Mouse (Mus musculus) neural tube, embryonic 11.5 days (tissue): ENCODE measurements around the gene Vps35l. TPM values are rescaled to one million over a fixed set of nuclear protein-coding genes. Genes with fewer than 3 reads are reported as not detected.

ENCODE experiments used
- ATAC-seq: fragments of 200-750 bp; cut with Nextera tagmentation; 2 replicates; pipeline ENCODE4 v1.8.0; 2017; ENCODE audit warnings: moderate number of reproducible peaks, mild to moderate bottlenecking, moderate TSS enrichment, moderate library complexity; ENCODE audit not compliant: insufficient read depth, low FRiP score, low TSS enrichment
- DNase-seq: peaks from one replicate; pipeline ENCODE4 v3.0.0-alpha.2; 2015; ENCODE audit warnings: low spot score
- H3K27ac ChIP-seq: fragments of 300-500 bp; sonication (generic); 2 replicates; pipeline ENCODE4 v1.5.1; 2014; ENCODE audit warnings: low read depth, mild to moderate bottlenecking, low read length
- H3K27me3 ChIP-seq: fragments of 300-500 bp; sonication (generic); 2 replicates; pipeline ENCODE4 v1.6.1; 2014; ENCODE audit warnings: mild to moderate bottlenecking, low read length, mixed read lengths; ENCODE audit not compliant: control insufficient read depth, insufficient read depth
- H3K36me3 ChIP-seq: fragments of 300-500 bp; sonication (generic); 2 replicates; pipeline ENCODE4 v1.6.1; 2014; ENCODE audit warnings: mild to moderate bottlenecking, low read length, moderate library complexity, mixed read lengths; ENCODE audit not compliant: control insufficient read depth, insufficient read depth
- H3K4me1 ChIP-seq: fragments of 300-500 bp; sonication (generic); 2 replicates; pipeline ENCODE4 v1.6.1; 2014; ENCODE audit warnings: low read length, mixed read lengths; ENCODE audit not compliant: control insufficient read depth, insufficient read depth
- H3K4me2 ChIP-seq: fragments of 300-500 bp; sonication (generic); 2 replicates; pipeline ENCODE4 v1.6.1; 2014; ENCODE audit warnings: low read depth, mild to moderate bottlenecking, moderate library complexity
- H3K4me3 ChIP-seq: fragments of 300-500 bp; sonication (generic); 2 replicates; pipeline ENCODE4 v1.5.1; 2014; ENCODE audit warnings: low read depth, low read length
- H3K9ac ChIP-seq: fragments of 300-500 bp; sonication (generic); 2 replicates; pipeline ENCODE4 v1.6.1; 2014; ENCODE audit warnings: mild to moderate bottlenecking, low read length
- H3K9me3 ChIP-seq: fragments of 300-500 bp; sonication (generic); 2 replicates; pipeline ENCODE4 v1.6.1; 2016; ENCODE audit warnings: low read length; ENCODE audit not compliant: control insufficient read depth
- WGBS: fragments of 180-500 bp; shearing (Covaris S2); extraction: QIAGEN DNeasy Blood & Tissue Kit; methylation state at CpG from one replicate; pipeline ENCODE4 v1.1.7; 2014; 5-methylcytosine and 5-hydroxymethylcytosine counted together
- polyA plus RNA-seq: library from polyadenylated mRNA; unstranded; fragments of >200 nt; fragmentation: Nextera tagmentation; extraction: Ambion mirVana; gene quantifications from 2 replicates; pipeline ENCODE4 v1.2.1, GENCODE M21; 2014

The Vps35l gene
- polyA plus RNA-seq, 1 experiment from 2014 or later: 80.5 TPM

DNA sequence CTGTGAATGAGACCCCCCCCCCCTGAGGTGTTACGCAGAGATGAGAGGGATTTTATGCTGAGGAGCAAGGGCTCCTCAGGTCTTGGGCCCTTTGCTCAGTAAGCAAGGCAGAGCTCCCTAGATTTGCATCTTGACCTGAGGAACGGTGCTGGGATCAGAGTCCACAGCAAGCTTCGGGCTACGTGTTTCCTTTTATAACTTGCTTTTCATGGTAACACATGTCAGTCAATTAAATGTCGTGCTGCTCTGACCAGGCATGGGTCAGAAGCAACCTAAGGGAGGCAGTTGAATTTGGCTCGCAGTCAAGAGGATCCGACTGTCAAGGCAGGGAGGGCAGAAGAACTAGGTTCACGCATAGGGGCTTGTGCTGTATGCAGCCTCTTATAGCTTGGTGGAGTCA lies 53.9 kb downstream of the Vps35l start:
- no peak overlapping the region for H3K4me3 ChIP-seq

DNA sequence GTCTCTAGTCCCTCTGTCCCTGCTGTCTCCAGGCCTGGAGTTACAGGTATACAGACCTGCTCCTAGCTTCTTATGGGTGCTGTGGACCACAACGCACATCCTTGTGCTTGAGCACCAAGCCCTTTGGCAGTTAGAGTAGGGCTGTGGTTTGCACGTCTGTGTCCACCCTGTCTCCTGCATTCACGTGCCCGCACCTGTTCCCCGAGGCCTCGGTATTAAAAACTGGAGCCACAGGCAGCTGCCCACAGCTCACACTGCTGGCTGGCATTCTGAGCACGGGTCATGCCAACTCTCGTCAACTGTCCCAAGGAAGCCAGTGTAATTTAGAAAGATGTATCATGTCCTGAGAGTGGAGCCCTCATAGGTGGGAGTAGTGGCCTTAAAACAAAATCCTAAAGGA lies 55.8 kb downstream of the Vps35l start:
- Histone ChIP-seq H3K36me3 (0 out of 2 replicates have a peak, but pooled peaks cover 2% of the 10 kb centered on the region), H3K27ac (no peak overlapping the region), H3K27me3 (no peaks in the 10 kb centered on the region), H3K4me1 (no peaks in the 10 kb centered on the region), H3K9me3 (no peaks in the 10 kb centered on the region), H3K4me2 (no peak overlapping the region), H3K9ac (no peak overlapping the region), H3K4me3 (no peak overlapping the region)
- WGBS: 92% methylated on average over 8 of the region's 8 CpGs
- no peak for DNase-seq
- ATAC-seq: no peak

More for the DNA sequence above, 53.9 kb downstream of the Vps35l start:
- H3K27me3 ChIP-seq: no peaks in the 10 kb centered on the region
- no peak for DNase-seq
- WGBS: 87% methylated on average over 8 of the region's 8 CpGs
- H3K9me3 ChIP-seq: no peaks in the 10 kb centered on the region
- no peak for ATAC-seq
- no peaks in the 10 kb centered on the region for H3K4me1 ChIP-seq
- H3K27ac ChIP-seq: no peak overlapping the region
- H3K9ac ChIP-seq: no peak overlapping the region
- no peak overlapping the region for H3K4me2 ChIP-seq
- H3K36me3 ChIP-seq: 0 out of 2 replicates have a peak, but pooled peaks cover 2% of the 10 kb centered on the region

DNA sequence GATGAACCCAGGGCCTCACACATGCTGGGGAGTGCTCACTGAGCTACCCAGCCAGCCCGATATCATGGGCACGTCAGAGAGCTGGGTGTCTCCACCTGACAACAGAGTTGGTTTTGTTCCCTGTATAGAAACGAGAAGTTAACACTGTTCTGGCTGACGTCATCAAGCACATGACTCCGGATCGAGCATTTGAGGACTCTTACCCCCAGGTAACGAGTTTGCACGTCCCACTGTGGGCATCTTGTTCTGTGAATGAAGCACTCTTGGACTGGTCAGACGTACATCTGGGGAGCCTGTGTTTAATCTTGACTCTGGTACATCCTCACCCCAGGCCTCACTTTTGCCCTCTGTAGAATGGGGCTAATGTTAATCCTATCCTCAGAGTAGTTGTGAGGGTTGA lies 56.8 kb downstream of the Vps35l start:
- ATAC-seq (no peak), DNase-seq (no peak)
- Histone ChIP-seq H3K27ac (no peak overlapping the region), H3K9me3 (no peaks in the 10 kb centered on the region), H3K27me3 (no peaks in the 10 kb centered on the region), H3K9ac (no peak overlapping the region), H3K36me3 (peaks cover 4% of the 10 kb centered on the region), H3K4me2 (no peak overlapping the region), H3K4me1 (no peaks in the 10 kb centered on the region), H3K4me3 (no peak overlapping the region)
- 90% methylated on average over 9 of the region's 9 CpGs for WGBS

DNA sequence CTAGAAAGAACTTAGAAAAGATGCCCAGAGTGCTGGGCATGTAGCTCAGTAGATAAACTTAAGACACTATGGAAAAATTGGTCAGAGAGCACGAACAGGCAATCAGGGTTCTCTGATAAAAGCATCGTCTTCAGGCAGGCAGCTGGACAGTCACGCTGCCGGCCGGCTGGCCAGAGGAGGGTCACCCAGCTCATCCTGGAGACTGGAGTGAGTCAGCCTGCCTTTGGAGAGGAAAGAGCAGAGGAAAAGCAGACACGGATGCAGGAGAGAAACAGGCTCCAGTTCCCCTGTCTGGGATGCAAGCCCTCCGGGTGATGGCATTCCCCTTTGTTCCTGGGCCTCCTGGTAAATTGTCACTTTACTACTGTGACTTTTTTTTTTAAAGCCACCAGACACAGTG lies 57.6 kb downstream of the Vps35l start:
- WGBS: 84% methylated on average over 7 of the region's 7 CpGs
- H3K36me3 ChIP-seq: peaks cover 6% of the 10 kb centered on the region

DNA sequence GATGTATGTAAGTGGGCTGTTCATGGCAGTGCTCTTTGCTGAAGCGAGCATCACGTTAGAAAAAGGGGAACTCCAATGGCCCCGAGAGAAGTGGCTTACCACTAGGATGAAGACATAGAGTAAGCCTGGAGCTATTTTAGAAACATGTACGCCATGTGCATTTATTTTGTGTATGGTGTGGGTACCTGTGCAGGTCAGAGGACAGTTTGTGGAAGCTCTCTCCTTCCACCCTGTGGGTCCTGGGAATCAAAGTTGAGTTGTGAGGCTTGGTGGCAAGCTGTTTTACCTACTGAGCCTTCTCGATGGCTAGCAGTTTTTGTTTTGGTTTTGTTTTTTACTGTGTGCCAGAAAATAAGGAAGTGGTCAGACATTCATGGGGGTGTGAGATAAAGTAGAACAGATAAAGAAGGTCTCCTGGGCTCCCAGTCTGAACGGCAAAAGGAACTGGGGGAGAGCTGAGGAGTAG lies 58.1 kb downstream of the Vps35l start:
- H3K27ac ChIP-seq: no peak overlapping the region
- H3K9me3 ChIP-seq: no peaks in the 10 kb centered on the region
- no peak overlapping the region for H3K9ac ChIP-seq
- ATAC-seq: no peak
- no peaks in the 10 kb centered on the region for H3K4me1 ChIP-seq
- 92% methylated on average over 6 of the region's 6 CpGs for WGBS
- H3K4me2 ChIP-seq: no peak overlapping the region
- peaks cover 4% of the 10 kb centered on the region for H3K36me3 ChIP-seq
- no peak overlapping the region for H3K4me3 ChIP-seq
- DNase-seq: no peak
- no peaks in the 10 kb centered on the region for H3K27me3 ChIP-seq

More for the DNA sequence above, 57.6 kb downstream of the Vps35l start:
- Histone ChIP-seq H3K4me3 (no peak overlapping the region), H3K9me3 (no peaks in the 10 kb centered on the region), H3K4me2 (no peak overlapping the region), H3K27me3 (no peaks in the 10 kb centered on the region), H3K4me1 (no peaks in the 10 kb centered on the region), H3K9ac (no peak overlapping the region), H3K27ac (no peak overlapping the region)
- DNase-seq (no peak), ATAC-seq (no peak)

DNA sequence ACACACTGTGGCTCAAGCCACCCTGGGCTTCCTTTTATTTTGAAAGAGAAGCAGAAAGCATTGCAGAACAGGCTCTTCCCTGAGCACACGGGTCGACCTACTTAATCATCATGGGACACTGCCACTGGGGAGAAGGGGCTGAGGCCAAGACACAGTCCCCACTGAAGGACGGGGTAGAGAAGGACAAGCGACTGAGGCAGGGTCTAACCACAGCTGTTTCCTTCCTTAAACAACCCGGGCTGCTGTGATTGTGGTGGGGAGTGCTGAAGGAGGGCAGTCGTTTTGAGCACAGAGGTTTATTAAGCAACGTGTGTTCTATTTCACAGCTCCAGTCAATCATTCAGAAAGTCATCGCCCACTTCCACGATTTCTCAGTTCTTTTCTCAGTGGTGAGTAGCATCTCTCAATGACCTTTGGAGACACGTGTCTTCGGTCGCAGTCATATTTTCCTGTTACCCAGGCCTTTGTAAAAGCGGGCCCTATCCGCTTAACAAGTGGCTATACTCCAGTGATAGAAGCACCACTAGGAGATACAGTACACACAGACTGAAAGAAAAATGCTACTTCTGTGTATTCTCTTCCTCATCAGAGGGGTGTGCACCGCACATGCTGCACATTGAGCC lies 60.2 kb downstream of the Vps35l start:
- DNase-seq (no peak), ATAC-seq (no peak)
- Histone ChIP-seq H3K9ac (no peak overlapping the region), H3K4me2 (no peak overlapping the region), H3K27me3 (no peaks in the 10 kb centered on the region), H3K27ac (no peak overlapping the region), H3K4me1 (no peaks in the 10 kb centered on the region), H3K4me3 (no peak overlapping the region), H3K9me3 (no peaks in the 10 kb centered on the region), H3K36me3 (peaks cover 4% of the 10 kb centered on the region)
- 91% methylated on average over 15 of the region's 15 CpGs for WGBS

DNA sequence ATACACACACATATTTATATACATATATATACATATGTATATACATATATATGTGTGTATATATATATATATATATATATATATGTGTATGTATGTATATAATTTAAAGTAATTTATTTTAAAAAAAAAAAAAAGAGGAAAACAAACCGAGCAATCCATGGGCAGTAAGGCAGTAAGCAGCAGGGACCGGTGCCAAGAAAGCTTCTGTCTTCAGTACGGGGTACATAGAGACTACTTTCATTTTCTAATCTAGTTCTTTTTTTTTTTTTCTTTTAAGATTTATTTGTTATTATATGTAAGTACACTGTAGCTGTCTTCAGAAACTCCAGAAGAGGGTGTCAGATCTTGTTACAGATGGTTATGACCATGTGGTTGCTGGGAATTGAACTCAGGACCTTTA lies 61.8 kb downstream of the Vps35l start:
- Histone ChIP-seq H3K4me2 (no peak overlapping the region), H3K9ac (no peak overlapping the region), H3K27me3 (no peaks in the 10 kb centered on the region), H3K9me3 (no peaks in the 10 kb centered on the region), H3K4me3 (no peak overlapping the region), H3K4me1 (no peaks in the 10 kb centered on the region), H3K27ac (no peak overlapping the region), H3K36me3 (peaks cover 4% of the 10 kb centered on the region)
- DNase-seq (no peak), ATAC-seq (no peak)
- 90% methylated on average over 3 of the region's 3 CpGs for WGBS

DNA sequence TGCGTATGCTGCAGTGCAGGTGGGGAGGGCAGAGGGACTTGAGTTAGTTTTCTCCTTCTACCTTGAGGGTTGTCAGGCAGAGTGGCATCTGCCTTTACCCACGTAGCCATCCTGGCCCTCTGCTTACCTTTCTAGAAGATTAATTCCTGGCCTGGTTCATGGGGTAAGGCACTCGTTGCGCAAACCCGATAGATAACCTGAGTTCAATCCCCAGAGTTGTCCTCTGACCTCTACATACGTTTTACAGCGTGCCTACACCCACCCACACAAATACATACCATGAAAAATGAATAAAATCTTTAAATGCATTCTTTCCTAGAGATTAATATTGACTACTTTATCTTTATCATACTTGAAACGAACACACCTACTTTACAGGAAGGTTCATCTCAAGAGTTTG lies 63.4 kb downstream of the Vps35l start:
- DNase-seq: no peak
- Histone ChIP-seq H3K9ac (no peak overlapping the region), H3K36me3 (peaks cover 4% of the 10 kb centered on the region), H3K27me3 (no peaks in the 10 kb centered on the region), H3K9me3 (no peaks in the 10 kb centered on the region), H3K4me2 (no peak overlapping the region), H3K4me3 (no peak overlapping the region), H3K27ac (no peak overlapping the region), H3K4me1 (no peaks in the 10 kb centered on the region)
- WGBS: 92% methylated on average over 8 of the region's 8 CpGs
- ATAC-seq: no peak

DNA sequence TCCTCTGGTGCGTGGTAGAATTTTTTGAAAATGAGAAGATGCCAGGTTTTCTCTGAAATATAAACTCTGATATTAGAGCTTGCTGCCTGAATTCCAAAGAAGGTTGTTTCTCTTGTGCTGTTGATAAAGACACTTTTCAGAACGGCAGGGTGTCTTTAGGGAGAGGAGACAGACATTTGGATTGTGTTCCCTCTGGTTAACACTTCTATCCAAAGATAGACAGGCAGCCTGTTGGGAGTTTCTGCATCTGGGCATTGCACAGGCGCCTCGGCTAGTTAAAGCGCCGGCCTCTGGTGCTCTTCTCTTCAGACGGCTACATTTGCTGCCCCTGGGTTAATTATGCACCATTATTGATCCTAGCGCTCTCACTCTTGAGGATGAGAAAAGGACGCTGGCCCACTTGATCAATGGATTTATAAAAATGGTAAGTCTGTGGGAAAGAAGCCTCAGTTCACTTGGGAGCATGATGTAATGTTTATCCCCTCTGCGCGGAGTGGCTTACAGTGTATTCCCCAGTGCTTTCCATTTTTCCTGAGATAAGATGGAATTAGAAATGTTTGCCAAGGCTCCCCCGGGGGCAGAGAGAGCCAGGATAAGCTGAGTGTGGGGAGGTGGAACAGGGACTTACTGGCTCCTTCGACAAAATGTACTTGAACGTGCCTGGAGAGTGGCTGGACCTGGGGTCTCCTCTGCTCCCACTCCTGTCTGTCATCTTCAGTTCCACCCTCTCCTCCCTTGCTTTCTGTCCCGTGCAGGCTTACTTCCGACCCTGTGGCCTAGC lies 66.8 kb downstream of the Vps35l start:
- H3K4me2 ChIP-seq: no peak overlapping the region
- no peaks in the 10 kb centered on the region for H3K27me3 ChIP-seq
- H3K36me3 ChIP-seq: peaks cover 2% of the 10 kb centered on the region; the same call in 1 of the 2 replicates
- ATAC-seq (no peak), DNase-seq (no peak)
- no peak overlapping the region for H3K4me3 ChIP-seq
- 81% methylated on average over 16 of the region's 16 CpGs for WGBS
- H3K4me1 ChIP-seq: no peaks in the 10 kb centered on the region
- no peak overlapping the region for H3K9ac ChIP-seq
- no peak overlapping the region for H3K27ac ChIP-seq
- no peaks in the 10 kb centered on the region for H3K9me3 ChIP-seq
